Mouse (Mus musculus) CH12.LX (cell line): ENCODE data around the gene Tox4.

Experiments used
- BHLHE40 ChIP-seq: IDR thresholded peaks from 2 replicates; pipeline ENCODE4 v1.6.1; 2011; ENCODE audit warnings: mild to moderate bottlenecking, low read depth, low read length, improper control_type of control experiment
- CTCF ChIP-seq, 2 experiments: IDR thresholded peaks in 1 of 2; conservative IDR thresholded peaks in 1 of 2; 2 replicates each; pipeline ENCODE4 v1.5.1; 2011 to 2012; ENCODE audit warnings: low read depth in 2 of 2, low read length in 2 of 2, improper control_type of control experiment in 1 of 2, inconsistent platforms in 1 of 2, mild to moderate bottlenecking in 1 of 2, moderate library complexity in 1 of 2
- GABPA ChIP-seq: IDR thresholded peaks from 2 replicates; pipeline ENCODE4 v1.6.1; 2012; ENCODE audit warnings: low read depth, low read length, improper control_type of control experiment, inconsistent platforms; ENCODE audit not compliant: insufficient replicate concordance
- HCFC1 ChIP-seq: IDR thresholded peaks from 2 replicates; pipeline ENCODE4 v1.6.1; 2012; ENCODE audit warnings: low read depth, mild to moderate bottlenecking, inconsistent platforms, low read length, improper control_type of control experiment
- KAT2A ChIP-seq: IDR thresholded peaks from 2 replicates; pipeline ENCODE4 v1.6.1; 2012; ENCODE audit warnings: low read length, improper control_type of control experiment, inconsistent platforms; ENCODE audit not compliant: insufficient replicate concordance
- MAX ChIP-seq: IDR thresholded peaks from 2 replicates; pipeline ENCODE4 v1.6.1; 2011; ENCODE audit warnings: low read length, improper control_type of control experiment
- MYC ChIP-seq: IDR thresholded peaks from 2 replicates; pipeline ENCODE4 v1.6.1; 2011; ENCODE audit warnings: low read depth, mild to moderate bottlenecking, improper control_type of control experiment, low read length
- NELFE ChIP-seq: IDR thresholded peaks from 2 replicates; pipeline ENCODE4 v1.6.1; 2011; ENCODE audit warnings: low read depth, low read length, improper control_type of control experiment
- POLR2A ChIP-seq: IDR thresholded peaks from 2 replicates; pipeline ENCODE4 v1.6.1; 2011; ENCODE audit warnings: low read depth, mild to moderate bottlenecking, improper control_type of control experiment, low read length
- ZMIZ1 ChIP-seq: IDR thresholded peaks from 2 replicates; pipeline ENCODE4 v1.6.1; 2012; ENCODE audit warnings: low read depth, mild to moderate bottlenecking, inconsistent platforms, low read length, improper control_type of control experiment

DNA sequence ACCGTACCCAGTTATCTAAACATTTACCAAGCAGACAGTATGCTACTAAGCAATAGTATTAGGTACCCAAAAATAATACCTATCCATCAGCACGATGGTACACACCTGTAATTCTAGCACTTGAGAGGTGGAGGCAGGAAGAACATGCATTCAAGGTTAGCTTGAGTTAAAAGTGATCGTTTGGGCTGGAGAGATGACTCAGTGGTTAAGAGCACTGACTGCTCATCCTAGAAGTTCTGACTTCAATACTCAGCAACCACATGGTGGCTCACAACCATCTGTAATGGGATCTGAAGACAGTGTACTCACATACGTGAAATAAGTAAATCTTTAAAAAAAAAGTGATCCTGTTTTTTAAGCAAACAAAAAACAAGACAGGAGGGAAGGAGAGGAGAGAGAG, 32.8 kb upstream of the Tox4 start:
- 0 out of 4 replicates have a peak, but pooled peaks of 1 of the 2 experiments have one; percentile 5 for TF ChIP-seq CTCF (conservative IDR thresholded peaks at IDR 0.05 in 1 of 2, IDR thresholded peaks at IDR 0.05 in 1 of 2; ENCODE audit: low read depth in 2 of 2, low read length in 2 of 2)
- no peak for TF ChIP-seq HCFC1
- TF ChIP-seq MAX: no peak
- no peak for TF ChIP-seq KAT2A
- no peak for TF ChIP-seq MYC
- TF ChIP-seq POLR2A: no peak
- TF ChIP-seq GABPA: no peak
- TF ChIP-seq ZMIZ1: no peak
- no peak for TF ChIP-seq NELFE
- no peak for TF ChIP-seq BHLHE40
